Mouse (Mus musculus) gonadal fat pad, adult 2 months (tissue): ENCODE results near the gene Trio. TPM values are rescaled to one million over a fixed set of nuclear protein-coding genes. Genes with fewer than 3 reads are reported as not detected.

ENCODE experiments used
- DNase-seq: peaks from one replicate; pipeline ENCODE4 v3.0.0-alpha.2; 2012; ENCODE audit warnings: low read depth
- polyA plus RNA-seq: library from polyadenylated mRNA; depleted of rRNA; stranded (reverse); fragments of >200 nt; gene quantifications from 2 replicates; pipeline ENCODE4 v1.2.3, GENCODE M21; 2012

The Trio gene
- polyA plus RNA-seq, 1 experiment: 50.8 TPM

DNA sequence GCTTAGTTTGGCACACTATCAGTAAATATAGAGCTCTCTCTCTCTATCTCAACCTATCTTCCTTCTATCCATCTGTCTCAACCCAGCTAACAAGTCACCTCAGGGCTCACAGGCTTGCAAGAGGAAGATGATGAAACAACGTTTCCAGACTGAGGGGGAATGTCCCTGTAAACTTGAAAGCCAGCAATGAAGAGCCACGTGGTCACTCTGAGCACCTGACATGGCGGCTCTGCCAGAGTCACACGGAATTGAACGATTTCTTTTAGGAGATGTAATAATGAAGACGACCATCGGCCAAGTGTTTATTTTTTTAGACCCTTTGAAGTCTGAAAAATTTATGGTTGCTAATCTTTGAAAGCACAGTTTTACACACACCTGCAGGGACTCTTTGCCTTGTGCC, 251.2 kb downstream of the Trio start:
- DNase-seq: peak; percentile 33

DNA sequence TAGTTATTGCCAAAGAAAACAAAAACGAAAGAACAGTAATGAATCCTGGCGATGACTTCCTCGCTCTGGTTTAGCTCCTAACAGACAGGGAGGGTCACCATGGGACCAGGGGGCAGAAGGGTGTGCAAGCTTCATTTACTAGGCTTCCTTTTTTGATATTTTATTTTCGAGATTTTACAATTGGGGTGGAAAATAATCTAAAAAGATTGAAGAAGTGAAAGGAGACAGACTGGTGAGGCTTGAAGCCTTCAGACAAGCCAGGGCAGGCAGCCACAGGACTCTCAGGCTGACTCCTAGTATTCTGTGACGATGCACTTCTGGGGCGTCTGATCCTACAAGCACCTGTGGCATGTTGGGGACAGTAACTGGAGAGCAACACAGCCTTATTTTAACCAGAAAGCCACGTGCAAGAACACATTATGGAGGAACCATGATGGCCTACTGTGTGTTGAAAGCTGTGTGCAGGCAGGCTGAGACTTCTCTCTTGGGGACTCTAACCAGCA, 253.5 kb downstream of the Trio start:
- DNase-seq: peak; percentile 26

DNA sequence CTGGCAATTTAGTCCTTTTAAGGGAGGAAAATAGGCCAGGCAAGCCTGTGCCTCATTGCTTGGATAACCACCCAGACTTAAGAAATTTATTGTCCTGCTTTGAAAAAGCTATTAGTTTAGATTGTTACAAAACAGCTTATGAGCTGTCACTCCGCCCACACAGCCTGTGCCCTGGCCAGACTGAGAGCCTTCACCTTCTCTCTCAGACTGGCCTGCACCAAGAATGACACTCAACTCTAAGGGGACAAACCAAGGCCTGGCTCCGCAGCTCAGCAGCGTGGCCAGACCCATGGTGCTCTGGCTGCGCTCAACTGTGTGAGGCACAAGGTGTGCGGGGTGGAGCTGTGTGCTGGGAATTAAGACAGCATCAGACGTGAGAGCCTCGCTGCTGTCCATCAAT, 254.1 kb downstream of the Trio start:
- peak; percentile 38 for DNase-seq

DNA sequence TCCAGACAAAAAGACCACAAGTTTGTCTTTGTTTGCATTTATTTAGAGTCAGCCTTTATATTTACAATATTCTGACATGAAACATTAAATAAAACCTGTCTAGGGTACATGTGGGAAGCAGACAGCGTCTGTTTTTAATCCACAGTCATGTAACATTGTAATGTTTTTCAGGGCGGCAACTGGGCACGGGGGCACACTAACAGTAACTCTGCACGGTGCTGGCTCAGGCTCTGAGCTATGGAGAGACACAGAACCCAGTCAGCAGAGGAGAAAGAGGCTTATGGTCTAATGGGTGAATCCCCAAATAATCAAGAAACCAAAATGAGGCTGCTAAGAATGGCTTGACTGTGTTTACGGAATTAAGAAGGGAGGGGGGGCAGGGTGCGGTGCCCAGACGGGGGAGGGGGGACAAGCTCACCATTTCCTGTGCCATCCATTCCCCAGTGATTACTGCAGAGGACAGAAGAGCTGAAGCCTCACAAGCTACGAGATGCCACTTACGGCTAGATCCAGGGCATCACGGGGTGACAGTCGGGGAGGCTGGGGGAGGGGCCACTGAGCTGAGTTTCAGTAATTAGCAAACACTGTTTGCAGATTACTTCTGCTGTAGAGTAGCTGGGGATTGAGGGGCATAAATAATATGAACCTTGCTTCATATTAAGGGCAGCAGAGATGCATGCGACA, 255.0 kb downstream of the Trio start:
- DNase-seq: no peak

DNA sequence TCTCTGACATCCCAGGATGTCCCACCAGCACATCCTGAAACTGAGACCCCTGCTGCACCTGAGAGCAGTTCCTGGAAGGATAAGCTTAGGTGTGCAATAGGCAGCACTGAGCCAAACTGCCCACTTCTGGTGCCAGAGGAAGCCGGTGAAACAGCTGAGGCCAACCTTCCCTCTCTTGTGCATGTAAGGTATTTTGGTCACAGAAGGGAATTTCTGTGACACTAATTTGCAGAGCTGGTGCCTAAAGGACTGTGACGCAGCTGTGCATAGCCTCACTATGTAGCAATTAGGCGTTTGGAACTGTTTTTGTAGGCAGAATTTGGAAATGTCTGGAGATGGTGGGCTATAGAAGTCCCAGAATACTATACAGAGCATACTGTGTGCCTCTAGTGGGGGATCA, 264.2 kb downstream of the Trio start:
- DNase-seq: no peak

DNA sequence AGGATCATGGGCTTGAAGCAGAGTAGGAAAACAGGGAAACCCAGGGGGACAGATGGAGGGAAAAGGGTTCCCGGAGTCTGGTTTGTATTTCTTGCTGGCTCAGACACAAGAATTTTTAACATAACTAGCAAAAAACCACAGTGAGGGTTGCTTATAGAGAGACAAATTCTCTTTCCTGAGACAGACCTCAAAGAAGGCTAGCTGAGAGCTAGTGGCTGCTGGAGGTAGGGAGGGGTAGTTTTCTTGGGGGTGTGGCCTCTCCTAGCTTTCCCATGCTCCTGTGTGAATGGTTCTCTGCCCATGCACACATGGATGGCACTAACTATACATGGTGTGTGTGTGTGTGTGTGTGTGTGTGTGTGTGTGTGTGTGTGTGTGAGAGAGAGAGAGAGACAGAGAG, 265.0 kb downstream of the Trio start:
- DNase-seq: no peak

DNA sequence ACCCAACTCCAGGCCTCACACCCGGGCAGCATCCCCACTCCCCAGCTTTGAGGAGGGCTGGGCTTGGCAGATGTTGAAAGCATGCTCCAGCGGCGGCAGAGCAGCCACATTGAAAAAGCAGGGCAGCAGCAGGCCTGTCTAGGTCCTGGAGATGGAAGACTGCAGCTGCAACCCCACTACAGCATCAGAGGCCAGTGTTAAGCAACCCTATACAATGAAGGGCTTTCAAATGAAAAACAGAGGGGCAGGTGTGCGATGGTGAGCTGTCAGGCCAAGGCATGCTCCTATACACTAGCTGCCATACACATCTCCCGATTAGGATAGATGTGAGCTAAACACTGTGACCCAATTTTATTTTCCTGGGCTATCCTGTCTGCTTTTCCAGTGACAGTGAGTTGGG, 265.8 kb downstream of the Trio start:
- DNase-seq: no peak

DNA sequence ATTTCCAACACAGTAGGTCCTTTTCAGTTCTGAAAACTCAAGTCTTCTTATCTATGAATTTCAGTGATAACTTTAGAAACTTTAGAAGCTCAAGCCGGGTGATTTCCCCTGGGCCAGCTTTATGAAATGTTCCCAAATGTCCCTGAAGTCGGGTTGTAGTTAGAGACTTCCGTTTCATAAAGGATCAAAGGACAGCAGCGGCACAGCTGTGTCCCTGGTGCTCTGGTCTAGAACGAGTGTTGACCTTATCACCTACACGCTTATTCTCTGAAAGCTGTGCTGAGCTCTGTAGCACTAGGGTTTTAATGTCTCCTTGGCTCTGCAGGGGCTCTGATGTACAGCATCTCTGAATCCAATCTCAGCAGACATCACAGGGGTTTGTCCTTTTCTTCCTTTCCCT, 267.0 kb downstream of the Trio start:
- DNase-seq: no peak

DNA sequence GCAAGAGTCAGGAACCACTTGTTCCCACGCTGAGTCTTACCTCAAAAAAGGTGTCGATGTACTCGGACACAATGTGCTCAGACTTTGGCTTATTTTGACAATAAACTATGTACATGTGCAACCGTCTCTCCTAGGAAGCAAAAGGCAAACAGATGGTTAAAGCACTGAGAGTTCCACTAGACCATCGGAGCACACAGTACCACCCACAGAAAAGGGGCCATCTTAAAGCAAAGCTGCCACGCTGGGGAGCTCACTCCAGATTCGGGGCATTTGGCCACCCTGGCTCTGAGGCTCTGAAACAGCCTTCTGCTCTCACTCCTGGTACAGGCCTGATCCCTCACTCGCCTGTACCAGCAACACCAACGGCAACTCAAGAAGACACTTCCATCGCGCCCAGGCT, 269.2 kb downstream of the Trio start:
- DNase-seq: no peak

DNA sequence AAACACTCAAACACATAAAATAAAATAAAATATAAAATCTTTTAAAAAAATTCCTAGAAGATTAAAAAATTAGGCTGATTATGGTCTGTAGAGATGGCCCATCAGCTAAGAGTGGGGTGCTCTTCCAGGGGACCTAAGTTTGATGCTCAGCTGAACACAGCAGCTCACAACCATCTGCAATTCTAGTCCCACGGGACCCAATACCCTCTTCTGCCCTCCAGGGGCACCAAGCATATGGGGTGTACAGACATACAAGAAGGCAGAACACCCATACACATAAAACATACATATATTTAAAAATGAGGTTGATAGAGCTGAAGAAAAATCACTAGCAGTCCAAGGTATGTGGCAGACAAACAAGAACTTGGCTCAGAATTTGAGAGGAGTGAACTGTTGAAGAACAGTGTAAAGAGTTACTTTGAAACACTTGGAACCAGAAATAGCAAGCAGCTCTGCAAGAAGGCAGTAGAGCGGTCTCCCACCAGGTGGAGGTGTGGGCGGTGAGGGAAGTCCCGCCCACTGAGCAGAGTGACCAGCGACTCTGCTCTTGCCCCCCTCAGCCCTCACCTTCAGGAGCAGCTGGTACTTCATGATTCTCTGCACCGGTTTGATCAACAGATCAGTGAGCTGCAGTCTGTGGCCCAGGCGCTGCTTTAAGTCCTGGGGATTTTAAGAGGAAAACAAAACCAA, 270.9 kb downstream of the Trio start:
- DNase-seq: no peak

DNA sequence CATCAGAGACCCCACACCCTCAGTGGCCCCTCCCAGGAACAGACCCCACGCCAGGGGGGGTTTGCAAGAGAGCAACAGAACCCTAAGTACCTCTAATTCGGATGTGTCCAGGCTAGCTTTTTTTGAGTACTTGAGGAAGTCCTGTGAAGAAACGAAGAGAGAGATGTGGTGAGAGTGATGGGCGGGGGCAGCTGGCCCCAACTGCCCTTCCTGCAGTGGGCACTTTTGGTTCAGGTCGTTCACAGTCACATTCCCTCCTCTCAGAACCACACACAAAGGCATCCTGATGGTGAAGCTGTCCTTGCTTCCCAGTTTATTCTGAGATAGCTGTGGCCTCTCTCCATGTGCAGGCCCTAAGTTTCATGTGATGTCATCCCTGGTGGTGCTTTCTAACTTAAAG, 271.7 kb downstream of the Trio start:
- no peak for DNase-seq

DNA sequence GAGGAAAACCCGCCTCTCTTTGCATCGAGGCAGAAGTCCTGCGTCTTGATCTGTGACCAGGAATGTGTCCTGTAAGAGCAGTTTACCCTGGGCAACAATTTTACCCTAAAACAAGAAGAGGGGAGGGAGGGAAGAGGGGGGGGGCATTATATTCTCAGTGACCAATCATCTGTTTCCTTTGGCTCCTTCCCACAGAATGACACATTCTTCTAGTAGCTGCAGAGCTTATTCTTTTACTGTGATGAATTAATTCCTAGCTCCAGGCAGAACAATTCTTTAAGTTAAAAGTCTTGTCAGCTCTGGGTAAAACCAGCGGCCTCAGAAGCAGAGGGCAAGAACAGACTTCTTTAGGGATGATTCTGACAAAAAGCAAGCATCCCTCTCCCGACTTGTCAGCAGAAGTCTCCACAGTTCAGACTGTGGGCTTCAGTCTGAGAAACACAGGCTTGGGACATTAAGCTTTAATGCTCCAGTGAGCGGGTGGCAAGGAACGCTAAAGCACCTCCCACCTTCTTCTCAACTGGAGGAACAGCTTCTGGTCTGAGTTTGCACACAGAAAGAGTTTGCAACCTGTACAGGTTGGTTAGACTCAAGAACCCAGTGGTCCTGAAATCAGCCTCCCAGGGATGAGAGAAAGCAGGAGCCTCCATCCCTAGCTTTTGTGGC, 272.8 kb downstream of the Trio start:
- no peak for DNase-seq

DNA sequence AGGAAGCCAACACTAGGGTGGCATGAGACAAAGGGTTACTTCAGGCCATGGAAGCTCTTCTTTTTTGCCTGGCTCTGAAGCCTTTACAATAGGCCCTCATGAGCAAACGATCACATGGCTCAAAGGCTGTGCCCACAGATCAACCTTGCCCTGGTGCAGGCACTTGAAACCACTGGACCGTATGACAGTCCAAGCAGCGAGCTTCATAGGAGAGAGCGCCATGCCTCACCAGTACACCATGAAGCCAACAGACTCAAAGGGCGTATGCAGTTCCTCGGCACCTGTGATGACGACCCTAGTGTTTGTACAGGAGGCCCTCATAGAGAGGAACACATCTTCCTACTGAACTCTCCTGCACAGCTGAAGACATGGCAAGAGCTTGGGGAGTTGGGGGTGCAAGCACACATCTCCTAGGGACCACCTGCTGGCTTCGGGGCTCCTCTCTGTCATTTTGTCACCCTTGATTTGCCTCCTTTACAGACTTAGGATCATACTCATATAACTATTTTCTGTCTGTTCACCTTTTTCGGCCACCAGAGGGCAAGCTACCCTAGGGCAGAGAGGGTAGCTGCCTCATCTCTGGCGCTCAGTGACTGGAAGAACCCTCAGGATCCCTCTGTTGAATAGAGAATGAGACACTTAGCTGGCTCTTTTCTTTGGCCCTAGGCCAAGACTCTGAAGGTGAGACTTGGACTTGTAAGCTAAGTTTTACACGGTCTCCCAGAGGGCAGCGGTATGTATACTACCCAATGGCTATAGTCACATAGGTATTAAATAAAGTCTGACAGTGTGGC, 273.8 kb downstream of the Trio start:
- no peak for DNase-seq

DNA sequence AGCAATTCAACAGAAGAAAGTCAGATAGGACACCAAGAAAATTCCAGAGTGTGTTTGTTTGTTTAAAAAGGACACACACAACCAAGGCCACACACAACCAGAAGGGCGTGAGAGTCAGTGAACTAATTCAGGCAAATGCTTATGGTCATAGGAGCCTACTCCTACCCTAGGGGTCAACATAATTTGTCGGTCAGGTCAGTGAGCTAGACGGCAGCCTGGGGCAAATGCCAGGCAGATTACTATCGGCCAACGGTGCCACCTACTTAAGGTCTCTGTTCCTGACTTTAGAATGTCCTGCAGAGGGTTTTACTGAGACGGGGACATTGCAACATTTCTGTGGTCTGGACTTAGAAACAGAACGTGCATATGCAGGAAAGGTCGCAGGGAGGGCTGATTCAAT, 276.9 kb downstream of the Trio start:
- no peak for DNase-seq

DNA sequence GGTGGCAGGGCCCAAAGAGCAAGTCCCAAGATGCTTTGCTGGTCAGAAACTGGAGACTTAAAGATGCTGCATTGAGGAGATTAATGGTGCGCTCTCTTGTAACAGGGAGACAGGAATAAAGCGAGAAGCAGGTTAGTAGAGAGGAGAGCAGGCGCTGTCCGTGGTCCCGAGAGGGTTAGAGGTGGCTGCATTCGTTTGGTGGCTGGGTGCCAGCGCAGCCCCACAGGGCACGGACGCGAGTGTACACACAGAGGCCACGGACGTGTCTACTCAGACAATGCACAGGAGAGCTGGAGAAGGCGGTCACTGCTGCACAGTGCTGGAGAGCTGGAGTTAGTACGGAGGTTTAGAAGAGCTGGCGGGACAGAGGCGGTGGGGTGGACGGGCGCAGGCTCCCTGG, 278.1 kb downstream of the Trio start:
- DNase-seq: no peak

DNA sequence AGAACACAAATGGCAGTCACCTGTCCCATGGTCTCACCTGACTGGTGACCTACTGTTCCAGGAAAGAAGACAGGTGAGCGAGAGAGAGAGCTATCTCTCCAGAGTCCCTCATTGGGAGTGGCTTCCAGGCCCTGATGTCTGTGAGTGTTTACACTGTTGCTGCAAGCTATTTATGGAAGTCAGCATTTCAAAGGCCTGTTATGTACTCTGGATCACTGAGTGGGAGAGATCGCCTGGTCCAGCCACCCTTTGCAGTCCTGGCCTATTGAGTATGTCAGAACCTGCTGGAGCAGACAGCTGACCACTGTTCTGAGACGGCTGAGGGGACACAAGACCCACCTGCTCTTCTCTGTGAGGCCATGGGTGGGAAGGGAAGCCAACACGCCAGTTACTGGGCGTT, 280.7 kb downstream of the Trio start:
- DNase-seq: no peak

DNA sequence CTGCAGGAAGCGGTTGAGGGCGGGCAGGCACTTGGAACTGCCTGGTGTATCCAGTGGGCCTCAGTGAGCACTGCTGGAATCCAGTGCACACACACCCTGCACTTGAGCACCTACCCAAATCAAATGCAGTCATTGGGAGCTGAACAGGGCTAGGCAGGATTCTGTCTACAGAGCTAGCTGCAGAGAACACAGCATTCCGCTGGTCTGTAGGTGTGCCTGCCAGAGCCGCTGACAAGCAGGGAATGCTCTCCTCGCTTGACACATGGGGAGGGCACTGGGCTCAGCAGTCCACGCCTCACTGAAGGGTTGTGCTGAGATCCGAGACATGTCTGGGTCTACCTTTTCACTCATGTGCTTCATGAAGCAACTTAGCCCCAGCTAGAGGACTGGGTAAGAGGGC, 285.6 kb downstream of the Trio start:
- DNase-seq: no peak

DNA sequence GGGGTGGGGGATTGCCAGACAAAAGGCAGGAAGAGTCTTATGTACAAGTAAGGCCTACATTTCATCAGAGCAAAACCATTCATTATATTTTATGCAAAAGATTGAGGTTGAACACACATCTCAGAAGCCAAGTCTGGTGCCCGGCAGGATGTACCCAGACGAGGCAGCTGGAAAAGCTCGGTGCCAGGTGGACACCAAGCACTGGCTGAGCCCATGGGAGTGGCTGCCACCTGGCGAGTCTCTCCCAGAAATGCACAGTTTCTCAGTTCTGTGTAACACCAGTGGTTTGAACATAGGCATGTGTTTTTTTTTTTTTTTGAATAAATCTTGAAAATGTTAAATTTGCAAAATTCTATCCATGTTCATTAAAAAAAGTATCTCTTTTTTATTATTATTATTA, 293.8 kb downstream of the Trio start:
- no peak for DNase-seq

DNA sequence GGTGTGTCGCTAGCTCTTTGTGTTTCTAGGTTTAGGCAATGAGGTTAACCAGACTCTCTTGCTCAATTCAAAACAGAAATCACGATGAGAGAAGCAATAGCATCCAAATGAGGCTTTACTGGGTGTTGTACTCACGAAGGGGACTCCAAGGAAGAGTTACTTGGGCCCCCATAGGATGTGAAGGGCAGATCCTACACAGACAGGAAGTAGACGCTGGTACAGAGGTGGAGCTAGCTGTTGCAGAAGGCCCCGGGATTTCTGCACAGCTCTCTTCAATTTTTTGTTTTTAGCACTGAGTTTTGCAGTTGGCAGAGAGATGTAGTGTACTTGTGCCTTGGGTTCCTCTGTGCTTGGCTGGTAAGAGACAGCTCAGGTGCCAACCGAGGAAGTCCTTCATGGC, 299.4 kb downstream of the Trio start:
- DNase-seq: no peak

DNA sequence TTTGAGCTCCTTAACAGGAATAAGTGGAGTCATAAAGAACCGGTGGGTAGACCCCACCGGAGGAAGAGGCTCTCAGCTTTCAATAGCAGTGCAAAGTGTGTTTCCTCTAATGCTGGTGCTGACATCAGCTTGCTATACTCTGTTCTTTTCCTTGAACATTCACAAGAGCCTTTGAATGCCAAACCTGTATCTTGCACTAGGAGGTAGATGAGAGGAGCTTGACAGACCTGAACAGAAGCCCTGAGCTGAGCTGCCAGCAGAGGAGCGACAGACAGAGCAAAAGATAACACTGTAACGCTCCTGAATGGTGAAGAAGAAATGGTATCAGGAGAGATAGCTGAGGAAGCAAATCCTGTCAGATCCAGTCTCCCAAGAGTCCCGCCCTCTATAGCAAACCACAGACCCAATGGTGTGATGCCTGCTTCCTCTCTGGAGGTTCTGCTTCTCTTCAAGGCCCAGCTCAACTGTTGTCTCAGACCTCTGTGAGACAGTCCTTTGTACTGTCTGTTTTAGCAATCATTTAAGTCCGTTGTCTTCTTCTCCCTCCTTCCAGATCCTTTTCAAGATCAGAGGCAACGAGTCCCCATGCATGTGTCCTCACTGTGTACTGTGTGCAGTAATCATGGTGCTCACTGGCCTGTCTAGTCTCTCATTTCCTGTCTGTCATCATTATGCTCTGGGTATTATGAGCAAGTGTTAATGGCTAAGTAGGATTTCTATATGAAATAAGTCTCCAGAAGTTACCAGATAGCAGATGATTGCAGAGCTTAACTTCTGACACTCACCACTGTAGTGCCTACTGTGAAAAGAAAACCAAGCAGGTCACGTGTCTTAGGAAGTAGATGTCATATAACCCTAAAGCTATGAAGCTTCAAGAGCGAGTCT, 300.6 kb downstream of the Trio start:
- no peak for DNase-seq

DNA sequence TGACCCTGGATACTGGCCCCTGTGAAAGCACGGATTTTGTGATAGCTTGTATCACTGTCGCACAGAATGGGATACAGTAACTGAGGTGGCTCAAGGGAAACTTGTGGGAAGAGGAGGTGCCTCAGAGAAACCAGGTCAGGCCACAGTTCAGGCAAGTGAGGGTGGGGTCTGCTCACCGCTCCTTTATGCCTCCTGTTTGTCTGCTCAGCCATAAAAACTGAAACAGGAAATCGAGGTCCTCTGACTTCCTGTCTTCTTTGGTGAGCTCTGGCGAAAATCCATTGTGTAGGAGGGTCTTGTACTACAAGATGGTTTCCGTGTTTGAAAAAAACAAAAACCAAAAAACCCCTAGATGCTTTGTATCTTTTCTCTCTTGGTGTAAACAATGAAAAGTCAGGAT, 301.4 kb downstream of the Trio start:
- no peak for DNase-seq
